Mouse (Mus musculus) kidney, embryonic 14.5 days (tissue): ENCODE measurements at regions not wholly inside any gene's neighbourhood (a gene's known extent, or its start where the extent isn't known, plus 50 kb on each side); places are given as distances from the start of the nearest gene placed in this dataset.

Experiments used
- ATAC-seq: fragments of 200-750 bp; cut with Nextera tagmentation; 2 replicates; pipeline ENCODE4 v1.8.0; 2017; ENCODE audit warnings: moderate number of reproducible peaks, mild to moderate bottlenecking, moderate TSS enrichment, moderate library complexity; ENCODE audit not compliant: low FRiP score, low TSS enrichment
- H3K27ac ChIP-seq: fragments of 300-500 bp; sonication (generic); 2 replicates; pipeline ENCODE4 v1.5.1; 2014; ENCODE audit warnings: low read depth, mild to moderate bottlenecking, low read length, moderate library complexity, mixed read lengths
- H3K27me3 ChIP-seq: fragments of 300-500 bp; sonication (generic); 2 replicates; pipeline ENCODE4 v1.6.1; 2014; ENCODE audit warnings: mild to moderate bottlenecking, low read length; ENCODE audit not compliant: control insufficient read depth, insufficient read depth
- H3K36me3 ChIP-seq: fragments of 300-500 bp; sonication (generic); 2 replicates; pipeline ENCODE4 v1.6.1; 2014; ENCODE audit warnings: low read length, mixed read lengths; ENCODE audit not compliant: control insufficient read depth, insufficient read depth
- H3K4me1 ChIP-seq: fragments of 300-500 bp; sonication (generic); 2 replicates; pipeline ENCODE4 v1.6.1; 2014; ENCODE audit warnings: low read length, mixed read lengths; ENCODE audit not compliant: control insufficient read depth, insufficient read depth
- H3K4me2 ChIP-seq: fragments of 300-500 bp; sonication (generic); replicated peaks from 2 replicates; pipeline ENCODE4 v1.6.1; 2014; ENCODE audit warnings: low read depth, mild to moderate bottlenecking, low read length
- H3K4me3 ChIP-seq: fragments of 300-500 bp; sonication (generic); 2 replicates; pipeline ENCODE4 v1.5.1; 2014; ENCODE audit warnings: mild to moderate bottlenecking, low read length
- H3K9ac ChIP-seq: fragments of 300-500 bp; sonication (generic); 2 replicates; pipeline ENCODE4 v1.6.1; 2014; ENCODE audit warnings: low read depth, mild to moderate bottlenecking, low read length, moderate library complexity
- H3K9me3 ChIP-seq: fragments of 300-500 bp; sonication (generic); 2 replicates; pipeline ENCODE4 v1.6.1; 2016; ENCODE audit warnings: low read length; ENCODE audit not compliant: control insufficient read depth
- WGBS: fragments of 180-500 bp; shearing (Covaris S2); extraction: QIAGEN DNeasy Blood & Tissue Kit; methylation state at CpG from one replicate; pipeline ENCODE4 v1.1.7; 2014; 5-methylcytosine and 5-hydroxymethylcytosine counted together

DNA sequence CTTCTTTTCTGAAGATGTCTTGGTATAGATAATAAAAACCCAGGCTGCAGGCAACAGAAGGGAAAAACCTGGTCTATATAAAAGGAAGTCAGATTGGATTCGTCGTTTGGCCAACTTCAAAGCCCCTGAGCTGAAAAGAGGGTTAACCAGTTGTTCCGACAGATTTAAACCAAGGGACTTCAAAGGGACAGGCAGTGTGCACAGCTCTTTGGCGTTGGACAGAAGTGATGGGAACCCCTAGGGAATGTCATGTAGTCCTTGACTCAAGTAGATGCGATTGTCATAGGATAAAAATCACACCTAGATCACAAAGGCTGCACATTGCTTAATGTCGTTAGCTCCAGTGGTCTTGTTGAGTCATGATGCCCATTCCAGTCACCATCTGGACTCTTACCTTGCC is 865.8 kb upstream of the Car8 start:
- H3K27me3 ChIP-seq: no peaks in the 10 kb centered on the region
- no peak overlapping the region for H3K4me3 ChIP-seq
- no peak overlapping the region for H3K27ac ChIP-seq
- no peaks in the 10 kb centered on the region for H3K4me1 ChIP-seq
- H3K36me3 ChIP-seq: no peaks in the 10 kb centered on the region
- no peak overlapping the region for H3K9ac ChIP-seq
- no peak for ATAC-seq
- WGBS: 36% methylated on average over 6 of the region's 6 CpGs
- H3K9me3 ChIP-seq: no peaks in the 10 kb centered on the region; the same call in 1 of the 2 replicates
- no peak overlapping the region for H3K4me2 ChIP-seq

DNA sequence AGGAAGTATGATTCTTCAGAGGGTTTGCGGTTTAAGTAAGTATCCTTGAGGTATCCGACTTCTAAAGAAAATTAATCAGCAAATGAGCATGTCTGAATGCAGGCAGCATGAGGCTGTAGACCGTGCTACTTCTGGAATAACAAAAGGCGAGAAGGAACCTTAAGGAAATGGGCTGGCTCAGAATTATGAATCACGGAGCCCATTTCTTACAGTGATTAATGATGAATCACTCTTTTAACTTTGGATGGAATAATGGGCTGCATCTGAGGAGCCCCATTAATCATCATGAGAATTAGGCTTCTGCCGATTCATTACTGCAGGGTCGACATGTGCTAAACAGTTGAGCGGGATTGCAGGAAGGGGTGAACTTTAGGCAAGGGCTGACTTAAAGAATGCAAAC is 865.1 kb upstream of the Car8 start:
- no peak for ATAC-seq

DNA sequence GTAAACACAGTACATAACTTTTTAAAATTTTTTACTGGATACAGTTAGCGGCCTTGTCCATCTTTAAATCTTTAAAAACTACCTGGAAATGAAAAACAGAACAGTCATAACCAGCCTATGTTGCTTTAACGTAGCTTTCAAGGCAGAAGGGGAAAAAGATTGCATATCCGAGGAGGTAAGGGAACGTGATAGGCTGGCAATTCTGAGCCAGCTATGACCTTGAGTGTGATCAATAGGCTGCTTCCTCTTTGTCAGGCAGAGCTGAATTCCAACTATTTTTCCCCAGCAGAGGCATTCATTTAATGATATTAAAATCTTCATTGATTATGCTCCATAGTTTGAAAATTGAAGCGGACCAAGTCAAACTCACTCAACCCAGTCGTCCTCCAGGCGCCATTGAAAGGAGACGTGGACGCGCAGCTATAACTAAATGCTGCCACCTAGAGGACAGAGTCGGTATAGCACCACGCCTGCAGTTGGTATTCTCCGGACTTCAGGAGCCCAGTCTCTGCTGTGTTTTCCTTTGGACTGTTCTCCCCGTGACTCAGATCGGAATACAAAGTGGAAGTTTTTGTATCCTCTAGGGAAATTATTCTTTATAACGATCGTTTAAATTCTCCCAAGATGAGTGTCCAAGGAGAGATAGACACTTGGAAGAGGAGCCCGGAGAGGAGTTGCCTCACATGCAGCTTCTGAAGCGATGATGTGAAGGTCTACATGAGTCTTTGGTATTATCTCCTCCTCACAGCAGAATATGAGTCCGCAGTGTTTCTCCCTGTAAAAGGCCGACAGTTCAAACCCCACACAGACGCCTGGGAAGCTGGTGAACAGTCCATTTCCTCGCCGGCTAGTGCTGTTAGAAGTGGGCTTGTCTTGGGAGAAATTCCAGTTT is 858.2 kb upstream of the Car8 start:
- H3K27ac ChIP-seq: no peak overlapping the region
- peak; percentile 60; the same call in 1 of the 2 replicates for ATAC-seq

More for the DNA sequence above, 865.1 kb upstream of the Car8 start:
- Histone ChIP-seq H3K9ac (no peak overlapping the region), H3K27me3 (no peaks in the 10 kb centered on the region), H3K36me3 (no peaks in the 10 kb centered on the region), H3K4me3 (no peak overlapping the region), H3K4me2 (no peak overlapping the region), H3K27ac (no peak overlapping the region), H3K9me3 (no peaks in the 10 kb centered on the region; the same call in 1 of the 2 replicates), H3K4me1 (no peaks in the 10 kb centered on the region)
- WGBS: 41% methylated on average over 8 of the region's 8 CpGs

DNA sequence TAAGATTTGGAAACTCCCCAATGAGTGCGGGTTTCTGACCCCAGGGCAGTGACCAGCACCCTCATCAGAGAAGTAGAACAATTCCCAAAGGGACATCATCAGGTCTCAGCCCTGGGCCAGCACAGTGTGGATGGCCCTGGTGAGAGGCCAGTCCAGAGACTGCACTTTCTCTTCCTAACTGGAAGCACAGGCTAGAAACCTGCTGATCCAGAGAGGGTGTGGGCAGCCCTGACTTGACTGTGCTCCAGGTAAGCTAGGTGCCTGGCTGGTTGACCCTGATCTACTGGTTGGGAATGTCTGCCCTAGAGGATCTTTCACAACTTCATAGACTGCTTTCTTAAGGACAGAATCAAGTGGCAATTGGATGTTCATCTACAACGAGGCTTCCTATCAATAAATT is 857.4 kb upstream of the Car8 start:
- H3K36me3 ChIP-seq: no peaks in the 10 kb centered on the region
- H3K27me3 ChIP-seq: peaks cover 6% of the 10 kb centered on the region; the same call in 1 of the 2 replicates
- no peak overlapping the region for H3K9ac ChIP-seq
- H3K4me2 ChIP-seq: no peak overlapping the region
- no peak overlapping the region for H3K4me3 ChIP-seq
- H3K9me3 ChIP-seq: no peaks in the 10 kb centered on the region
- peaks cover 11% of the 10 kb centered on the region for H3K4me1 ChIP-seq
- ATAC-seq: peak; percentile 20; the same call in 1 of the 2 replicates
- no peak overlapping the region for H3K27ac ChIP-seq
- WGBS: 65% methylated on average over 2 of the region's 2 CpGs

More for the DNA sequence above, 858.2 kb upstream of the Car8 start:
- Histone ChIP-seq H3K4me2 (peak overlapping the region; percentile 30), H3K36me3 (no peaks in the 10 kb centered on the region), H3K27me3 (peaks cover 6% of the 10 kb centered on the region; the same call in 1 of the 2 replicates), H3K9ac (no peak overlapping the region), H3K4me1 (peaks cover 11% of the 10 kb centered on the region), H3K9me3 (no peaks in the 10 kb centered on the region), H3K4me3 (no peak overlapping the region)
- WGBS: 26% methylated on average over 24 of the region's 24 CpGs

DNA sequence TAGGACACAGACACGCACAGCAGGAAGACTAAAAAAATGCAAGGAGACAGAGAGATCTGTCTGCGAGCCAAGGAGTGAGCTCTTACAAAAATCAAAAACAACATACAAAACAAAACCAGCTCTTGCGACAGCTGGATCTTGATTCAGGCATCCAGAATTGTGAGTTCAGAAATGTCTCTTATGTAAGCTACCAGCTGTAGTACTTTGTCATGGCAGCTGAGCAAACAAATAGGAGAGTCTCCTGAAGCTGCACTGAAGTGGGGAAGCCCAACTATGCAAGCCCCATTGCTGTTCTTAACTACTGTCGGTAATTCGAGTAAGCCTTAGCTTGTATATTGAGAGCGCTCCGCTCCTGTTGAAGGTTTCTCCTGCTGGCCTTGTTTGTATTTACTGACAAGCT is 856.8 kb upstream of the Car8 start:
- Histone ChIP-seq H3K27ac (no peak overlapping the region), H3K27me3 (peaks cover 6% of the 10 kb centered on the region; the same call in 1 of the 2 replicates), H3K4me3 (no peak overlapping the region), H3K9me3 (no peaks in the 10 kb centered on the region), H3K4me1 (peaks cover 11% of the 10 kb centered on the region), H3K4me2 (no peak overlapping the region), H3K9ac (no peak overlapping the region), H3K36me3 (no peaks in the 10 kb centered on the region)
- WGBS: 33% methylated on average over 7 of the region's 7 CpGs
- peak; percentile 26; the same call in 1 of the 2 replicates for ATAC-seq

DNA sequence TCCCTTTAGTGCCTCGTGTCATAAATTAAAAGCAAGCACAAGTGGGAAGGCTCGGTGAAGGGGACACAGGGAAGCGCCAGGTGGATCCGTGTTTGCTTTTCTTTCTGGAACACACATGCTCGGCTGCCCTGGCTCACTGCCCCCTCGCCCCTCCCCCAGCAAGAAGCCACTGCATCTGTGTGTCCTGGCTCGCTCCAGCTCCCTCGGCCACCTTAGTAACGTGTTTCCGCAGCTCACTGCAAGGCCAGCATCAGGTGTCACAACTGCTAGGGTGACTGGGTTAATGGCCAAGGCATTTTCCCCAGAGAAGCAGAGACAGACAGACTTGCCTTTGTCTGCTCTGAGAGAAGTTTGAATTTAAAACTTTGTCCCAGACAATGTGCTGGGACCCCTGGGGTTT is 855.7 kb upstream of the Car8 start:
- H3K36me3 ChIP-seq: no peaks in the 10 kb centered on the region
- H3K9me3 ChIP-seq: no peaks in the 10 kb centered on the region
- peak; percentile 82 for ATAC-seq
- H3K4me3 ChIP-seq: no peak overlapping the region
- peaks cover 6% of the 10 kb centered on the region; the same call in 1 of the 2 replicates for H3K27me3 ChIP-seq
- no peak overlapping the region for H3K9ac ChIP-seq
- no peak overlapping the region for H3K27ac ChIP-seq
- whole genome bisulfite sequencing: 6% methylated on average over 10 of the region's 10 CpGs
- H3K4me1 ChIP-seq: peaks cover 11% of the 10 kb centered on the region
- peak overlapping the region; percentile 2; the same call in 1 of the 2 replicates for H3K4me2 ChIP-seq

DNA sequence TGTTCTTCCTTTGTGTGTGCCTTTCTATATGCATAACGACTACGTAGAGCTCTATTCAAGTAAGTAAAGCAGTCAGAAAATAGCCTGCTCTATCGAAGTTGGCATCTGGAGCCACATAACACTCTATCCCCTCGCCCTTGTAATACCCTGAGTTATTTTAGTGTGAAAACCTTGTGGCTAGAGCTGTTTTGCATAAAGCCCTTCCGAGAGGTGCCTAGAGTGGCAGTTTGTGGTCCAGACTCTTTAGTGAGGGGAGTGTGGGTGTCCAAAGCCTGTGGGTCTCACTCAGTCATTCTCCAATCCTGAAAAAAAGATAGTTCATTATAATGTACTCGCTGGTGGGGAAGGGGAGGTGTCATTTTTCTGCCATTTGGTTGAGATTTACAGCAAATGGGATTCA is 855.2 kb upstream of the Car8 start:
- no peak overlapping the region for H3K4me2 ChIP-seq

DNA sequence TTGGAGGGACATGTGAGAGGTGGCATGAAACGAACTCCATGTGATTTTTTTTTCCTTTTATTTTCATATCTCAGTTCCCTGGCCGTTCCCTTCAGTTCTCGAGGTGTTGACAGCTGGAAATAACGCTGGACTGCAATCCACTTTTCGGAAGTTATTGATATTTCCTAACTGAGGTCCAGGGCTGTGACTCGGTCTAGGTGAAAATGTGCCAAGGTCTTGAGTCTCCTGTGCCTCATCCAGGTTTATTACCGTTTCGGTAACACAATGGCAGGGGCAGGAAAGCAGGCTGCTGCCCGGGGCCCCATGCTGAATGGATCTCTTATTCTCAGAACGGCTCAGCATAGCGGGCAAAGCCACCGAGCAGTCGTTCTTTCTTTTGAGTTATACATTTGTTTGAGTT is 844.7 kb upstream of the Car8 start:
- WGBS: 86% methylated on average over 13 of the region's 13 CpGs
- Histone ChIP-seq H3K9me3 (no peaks in the 10 kb centered on the region), H3K9ac (no peak overlapping the region), H3K4me2 (no peak overlapping the region), H3K27ac (no peak overlapping the region), H3K4me3 (no peak overlapping the region), H3K27me3 (no peaks in the 10 kb centered on the region), H3K4me1 (peaks cover 6% of the 10 kb centered on the region), H3K36me3 (no peaks in the 10 kb centered on the region)
- no peak for ATAC-seq

More for the DNA sequence above, 855.2 kb upstream of the Car8 start:
- Histone ChIP-seq H3K9ac (no peak overlapping the region), H3K27ac (no peak overlapping the region), H3K4me1 (peaks cover 11% of the 10 kb centered on the region), H3K27me3 (peaks cover 6% of the 10 kb centered on the region; the same call in 1 of the 2 replicates), H3K9me3 (no peaks in the 10 kb centered on the region), H3K36me3 (no peaks in the 10 kb centered on the region), H3K4me3 (no peak overlapping the region)
- ATAC-seq: no peak
- 50% methylated on average over 6 of the region's 6 CpGs for WGBS
